Mouse (Mus musculus): ENCODE measurements at regions not wholly inside any gene's neighbourhood (a gene's known extent, or its start where the extent isn't known, plus 50 kb on each side); places are given as distances from the start of the nearest gene placed in this dataset.
"Not testable (repeated sequence)": the region's sequence is repeated elsewhere in the genome, so short reads cannot be mapped to it uniquely, and the experiment has no call there.

DNA sequence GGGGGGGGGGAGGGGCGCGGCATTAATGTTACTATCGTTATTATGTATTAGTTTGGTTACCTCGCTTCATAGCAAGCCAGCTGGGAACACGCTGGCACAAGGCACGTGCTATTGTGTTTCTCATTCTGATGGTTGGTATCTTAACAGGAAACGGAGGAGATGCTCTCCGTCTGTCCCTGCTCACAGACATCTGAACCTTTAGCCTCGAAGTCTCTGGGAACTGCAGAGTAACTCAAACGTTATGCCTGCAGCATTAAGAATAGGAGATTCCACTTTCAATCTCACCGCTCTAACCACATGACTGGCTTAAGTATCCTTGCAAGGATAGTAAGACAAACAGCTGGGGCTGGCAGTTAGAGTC lies 80.0 kb downstream of the Nfkbiz start:
- DNase-seq (ENCODE audit: low read depth, low spot score), result no peak

DNA sequence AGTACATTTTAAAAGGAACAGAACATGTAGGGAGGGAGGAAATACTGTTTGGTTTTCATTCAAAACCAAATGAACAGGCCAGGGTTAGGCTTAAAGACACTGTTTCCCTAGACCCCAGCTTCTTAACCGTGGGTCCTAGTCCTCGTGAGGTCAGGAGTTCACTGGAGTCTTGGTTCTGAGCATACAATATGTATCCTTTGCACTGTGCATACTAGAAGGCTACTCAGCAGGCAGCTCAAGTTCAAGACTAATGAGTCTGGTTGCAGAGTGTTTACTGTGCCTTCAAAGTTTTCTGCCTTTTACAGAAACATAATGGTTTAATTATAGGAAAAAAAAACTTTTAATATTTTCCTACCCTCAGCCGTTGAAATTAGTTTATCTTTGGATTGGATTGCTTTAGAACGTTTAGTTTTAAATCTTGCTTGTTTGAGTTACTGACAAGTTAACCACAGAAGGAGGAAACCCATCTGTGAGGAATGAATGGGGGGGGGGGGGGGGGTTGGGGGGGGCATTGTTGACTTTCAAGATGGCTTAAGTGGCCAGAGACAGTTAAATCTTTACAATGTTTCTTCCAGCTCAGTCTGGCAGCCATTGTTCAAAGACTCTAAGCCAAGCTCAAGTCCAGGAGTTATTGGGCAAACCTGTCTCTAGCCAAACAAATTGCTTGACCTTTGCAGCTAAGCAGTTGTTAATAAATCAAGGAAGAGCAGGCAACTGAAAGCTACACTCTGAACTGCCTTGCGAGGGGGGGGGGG lies 80.6 kb downstream of the Nfkbiz start:
- DNase-seq (ENCODE audit: low read depth, low spot score), result no peak

DNA sequence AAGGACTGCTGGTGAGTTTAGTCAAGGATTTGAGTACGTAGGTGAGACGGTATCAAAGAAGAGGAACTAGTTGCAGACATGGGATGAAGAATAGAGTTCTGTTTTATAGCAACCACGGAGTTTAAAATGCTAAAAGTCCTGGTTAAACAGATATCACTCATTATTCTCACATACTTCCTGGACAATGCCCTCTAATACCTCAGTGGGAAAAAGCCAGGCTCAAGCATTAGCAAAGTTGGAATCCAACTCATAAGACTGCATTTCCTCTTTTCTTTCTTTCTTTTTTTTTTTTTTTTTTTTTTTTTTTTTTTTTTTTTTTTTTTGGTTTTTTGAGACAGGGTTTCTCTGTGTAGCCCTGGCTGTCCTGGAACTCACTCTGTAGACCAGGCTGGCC lies 81.3 kb downstream of the Nfkbiz start:
- not testable (repeated sequence) for DNase-seq (ENCODE audit: low read depth, low spot score)

DNA sequence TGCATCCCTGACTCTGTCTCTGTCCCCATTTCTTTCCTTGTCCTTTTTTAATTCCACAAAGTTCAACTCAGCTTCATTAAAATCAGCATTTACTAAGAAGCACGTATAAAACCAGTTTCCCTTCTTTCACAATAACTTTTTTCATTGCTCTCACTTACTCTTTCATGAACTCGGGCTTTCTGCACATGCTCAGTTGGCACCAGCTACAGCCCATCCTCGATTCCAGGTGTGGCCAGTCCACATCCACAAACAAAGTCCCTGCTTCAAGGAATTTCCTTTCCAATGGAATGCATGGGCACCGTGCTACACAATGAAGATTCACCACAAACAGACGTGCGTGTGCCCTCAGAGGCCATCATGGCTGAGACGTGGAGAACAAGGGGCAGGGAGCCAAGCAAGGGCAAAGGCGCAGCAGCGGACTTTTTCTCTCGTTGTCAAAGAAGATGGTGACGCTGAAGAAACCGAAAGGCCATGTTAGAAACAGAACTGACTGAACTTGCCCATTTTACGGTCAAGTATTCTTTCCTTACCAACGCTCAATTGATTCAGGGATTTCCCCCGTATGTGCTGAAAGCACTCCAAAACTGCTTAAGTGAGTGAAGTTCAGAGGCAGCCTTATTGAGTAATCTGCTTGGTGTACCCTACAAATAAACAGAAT lies 81.8 kb downstream of the Nfkbiz start:
- DNase-seq (ENCODE audit: low read depth, low spot score), result no peak

DNA sequence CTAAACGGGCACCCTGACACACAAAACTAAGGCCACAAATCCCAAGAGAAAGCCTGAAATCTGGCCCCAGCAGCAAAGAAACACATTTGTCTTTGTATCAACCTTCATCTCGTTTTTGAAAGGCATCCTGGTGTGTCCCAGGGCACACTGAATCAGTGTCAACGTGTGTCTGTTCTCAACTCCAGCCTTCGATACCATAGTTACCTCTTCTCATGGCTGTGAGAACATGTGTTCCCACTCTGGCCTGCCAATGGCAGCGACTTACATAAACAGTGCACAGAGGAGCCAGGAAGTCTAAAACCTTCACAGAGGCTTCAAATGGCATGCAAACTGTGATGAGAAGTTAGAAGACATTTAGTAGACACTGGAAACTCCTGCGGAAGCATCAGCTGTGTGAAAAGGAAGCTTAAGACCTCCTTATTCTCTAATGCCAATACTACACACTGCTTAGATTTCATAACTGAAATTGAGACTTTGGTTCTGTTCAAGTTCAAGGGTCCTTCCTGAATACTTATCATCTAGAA lies 83.3 kb downstream of the Nfkbiz start:
- DNase-seq (ENCODE audit: low read depth, low spot score), result no peak

DNA sequence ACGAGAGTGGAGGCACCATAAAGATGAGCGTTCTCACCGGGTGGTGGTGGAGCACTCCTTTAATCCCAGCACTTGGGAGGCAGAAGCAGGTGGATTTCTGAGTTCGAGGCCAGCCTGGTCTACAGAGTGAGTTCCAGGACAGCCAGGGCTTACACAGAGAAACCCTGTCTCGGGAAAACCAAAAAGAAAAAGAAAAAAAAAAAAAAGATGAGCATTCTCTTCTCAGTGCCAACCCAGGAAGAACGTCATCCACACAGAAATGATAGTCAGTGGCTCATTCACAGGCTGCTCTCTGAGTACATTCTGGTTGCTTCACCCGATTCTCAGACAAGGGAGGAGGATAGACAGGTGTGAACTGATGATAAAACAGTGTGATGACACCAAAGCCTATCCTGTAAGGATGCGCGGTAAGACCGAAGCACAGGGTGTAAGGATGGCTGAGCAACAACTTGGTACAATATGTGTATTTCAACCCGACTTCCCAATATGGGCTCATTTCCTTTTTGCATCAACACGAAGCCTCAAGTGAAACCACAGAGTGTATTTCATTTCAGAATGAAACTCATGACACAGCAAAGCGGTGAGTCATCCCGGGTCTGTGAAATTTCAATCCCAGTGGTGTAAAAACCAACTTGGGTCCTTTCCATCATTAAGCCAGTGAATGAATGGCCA lies 84.5 kb downstream of the Nfkbiz start:
- no peak for DNase-seq (ENCODE audit: low read depth, low spot score)

DNA sequence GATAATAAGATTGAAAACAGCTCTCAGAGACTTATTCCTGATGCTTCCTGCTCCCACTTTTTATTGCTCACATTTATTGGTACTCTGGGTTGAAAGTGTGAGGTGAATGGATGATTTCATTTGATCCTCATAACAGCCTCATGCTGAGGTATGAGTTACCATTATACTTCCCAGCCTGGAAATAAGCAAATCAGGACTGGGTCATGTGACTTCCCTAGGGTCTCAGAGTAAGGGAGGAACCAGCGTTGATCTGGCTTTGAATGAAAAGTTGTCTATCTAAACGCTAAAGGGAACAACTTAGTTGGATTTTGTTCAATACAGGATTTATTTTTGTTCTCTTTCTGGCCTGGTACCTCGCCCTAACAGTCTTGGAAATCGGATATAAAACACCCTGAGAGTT lies 85.3 kb downstream of the Nfkbiz start:
- no peak for DNase-seq (ENCODE audit: low read depth, low spot score)

DNA sequence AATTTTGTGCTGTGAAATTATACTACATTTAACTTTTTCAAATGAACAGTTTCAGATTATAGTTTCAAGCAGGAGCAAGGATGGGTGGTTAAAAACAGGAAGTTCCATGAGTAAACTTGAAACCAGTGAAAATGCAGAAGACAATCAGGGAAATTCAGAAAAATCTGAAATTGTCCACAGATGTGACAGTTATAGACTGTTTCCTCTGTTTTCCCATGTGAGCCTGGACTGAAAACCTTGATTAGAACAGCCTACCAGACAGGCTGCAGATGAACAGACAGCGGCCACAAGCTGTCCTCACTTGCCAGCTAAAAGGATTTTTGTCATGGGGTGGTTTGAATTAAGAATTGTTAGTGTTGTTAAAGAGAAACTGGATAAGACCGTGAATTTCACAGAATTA lies 91.4 kb downstream of the Nfkbiz start:
- DNase-seq (ENCODE audit: low read depth, low spot score), result no peak

DNA sequence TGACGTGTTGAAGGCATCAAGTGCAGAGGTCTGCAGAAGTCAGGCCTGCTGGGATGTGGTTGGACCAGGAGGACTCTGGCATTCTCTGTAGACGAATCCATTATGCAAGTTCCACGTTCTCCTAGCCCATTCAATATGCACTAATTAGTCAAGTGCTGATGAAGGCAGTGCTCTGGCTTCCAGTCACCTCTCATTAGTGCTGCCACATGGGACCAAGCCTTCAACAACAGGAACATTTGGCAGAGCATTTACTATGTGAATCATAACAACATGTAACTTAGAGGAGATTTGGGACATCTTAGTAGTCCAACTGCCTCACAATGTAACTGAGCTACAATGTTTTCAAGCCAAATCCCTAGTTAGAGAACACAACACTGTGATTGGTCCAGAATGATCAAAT lies 92.5 kb downstream of the Nfkbiz start:
- DNase-seq (ENCODE audit: low read depth, low spot score), result no peak

DNA sequence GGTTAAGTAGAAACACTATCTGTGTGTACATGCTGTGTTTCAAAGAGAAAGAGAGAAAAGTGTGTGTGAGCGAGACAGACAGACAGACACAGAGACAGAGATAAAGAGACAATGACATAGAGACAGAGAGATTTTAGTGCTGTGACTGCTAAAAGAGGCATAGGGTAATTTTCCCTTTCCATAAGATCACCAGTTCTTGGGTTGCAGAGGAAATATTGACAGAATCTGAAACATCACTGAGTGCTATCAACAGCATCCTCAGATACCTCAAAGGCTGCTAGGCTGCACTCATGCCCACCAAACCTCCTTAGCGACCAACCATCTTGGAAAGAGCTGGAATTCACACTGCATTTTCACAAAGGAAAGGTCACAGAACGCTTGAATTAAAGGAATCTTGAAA lies 93.6 kb downstream of the Nfkbiz start:
- no peak for DNase-seq (ENCODE audit: low read depth, low spot score)

DNA sequence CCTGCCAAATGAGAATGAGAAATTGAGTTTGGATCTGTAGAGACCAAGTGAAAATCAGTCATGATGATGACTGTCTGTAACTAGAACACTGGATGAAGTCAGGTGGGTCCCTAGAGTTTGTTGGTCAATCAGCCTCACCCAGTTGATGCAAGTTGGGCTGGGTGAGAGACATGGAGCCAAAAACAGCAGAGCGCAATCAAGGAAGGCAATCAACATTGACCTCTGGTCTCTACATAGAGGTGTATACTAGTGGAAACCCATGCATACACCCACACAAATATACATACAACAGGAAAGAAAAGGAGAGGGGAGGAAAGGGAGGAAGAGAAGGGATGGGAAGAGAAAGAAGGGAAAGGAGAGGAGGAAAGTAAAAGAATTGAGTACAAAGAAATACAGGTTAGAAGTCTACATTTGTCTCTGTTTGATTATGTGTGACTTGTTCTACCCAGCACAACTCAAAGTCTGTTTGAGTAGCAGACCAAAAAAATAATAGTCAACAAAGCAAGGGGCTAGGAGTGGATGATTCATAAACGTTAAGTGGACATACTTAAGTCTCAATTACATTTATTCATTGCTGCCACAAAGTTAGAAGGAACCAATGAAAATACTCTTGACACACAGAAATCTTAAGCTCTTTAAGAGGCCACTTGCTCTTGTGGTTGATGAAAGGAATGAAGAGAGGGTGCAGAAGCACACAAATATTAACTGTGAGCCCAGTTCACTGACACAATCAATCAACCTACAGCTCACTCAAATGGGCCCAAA lies 97.4 kb downstream of the Nfkbiz start:
- DNase-seq (ENCODE audit: low read depth, low spot score), result no peak

DNA sequence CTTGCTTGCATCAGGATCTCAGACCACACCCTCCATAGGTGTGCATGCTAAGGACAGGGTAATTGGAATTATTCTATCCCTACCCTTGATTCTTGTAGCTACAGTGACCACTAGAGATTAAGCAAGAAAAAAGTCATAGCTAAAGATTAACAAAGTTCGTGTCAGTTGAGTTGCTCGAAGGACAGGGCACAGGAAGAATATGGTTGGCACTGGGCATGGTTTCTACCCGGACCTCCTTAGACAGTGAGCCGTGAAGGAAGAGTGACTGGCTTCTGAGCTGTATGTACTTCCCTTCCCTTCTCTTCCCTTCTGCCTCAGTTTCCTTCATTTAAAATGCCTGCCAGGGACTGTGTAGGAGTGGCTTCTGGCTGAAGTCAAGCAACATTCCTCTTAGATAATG lies 100.0 kb downstream of the Nfkbiz start:
- DNase-seq (ENCODE audit: low read depth, low spot score), result no peak

DNA sequence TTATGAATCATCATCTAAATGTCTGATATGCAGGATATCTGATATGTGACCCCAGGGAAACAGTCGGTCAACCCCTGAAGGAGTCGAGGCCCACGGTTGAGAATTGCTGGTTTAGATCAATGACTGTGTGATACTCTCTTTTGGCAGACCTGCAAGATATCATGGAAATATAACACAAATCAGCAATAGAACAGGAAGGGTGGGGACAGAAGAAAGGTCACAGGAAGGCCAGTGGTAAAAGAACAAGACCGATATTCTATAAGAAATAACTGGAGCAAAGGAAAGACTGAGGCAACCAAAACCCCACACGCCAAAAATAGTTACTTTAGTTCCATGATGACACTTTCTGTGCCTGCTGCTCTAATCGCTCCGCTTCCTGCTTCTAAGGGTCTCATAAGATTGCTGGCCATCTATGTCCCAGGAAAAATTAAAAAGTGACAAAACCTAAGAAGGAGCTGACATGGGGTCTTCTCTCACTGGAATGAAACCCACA lies 103.2 kb downstream of the Nfkbiz start:
- no peak for DNase-seq (ENCODE audit: low read depth, low spot score)

DNA sequence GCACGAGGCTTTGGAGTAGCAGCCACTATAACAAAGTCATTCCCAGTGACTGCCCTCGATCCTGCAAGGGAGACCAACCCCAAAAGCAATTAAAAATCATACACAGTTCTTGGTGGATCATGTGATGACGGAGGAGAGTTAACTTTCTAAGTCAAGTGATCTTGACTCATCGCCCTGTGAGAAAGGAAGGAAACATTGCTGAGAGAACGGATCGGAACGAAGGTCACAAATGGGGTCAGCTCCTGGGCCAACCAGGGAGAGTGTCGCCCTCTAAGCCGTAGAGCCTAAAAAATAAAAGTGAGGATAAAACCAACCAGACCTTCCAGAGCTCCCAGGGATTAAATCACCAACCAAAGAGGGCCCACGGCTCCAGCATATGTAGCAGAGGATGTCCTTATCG lies 104.4 kb downstream of the Nfkbiz start:
- DNase-seq (ENCODE audit: low read depth, low spot score), result no peak

DNA sequence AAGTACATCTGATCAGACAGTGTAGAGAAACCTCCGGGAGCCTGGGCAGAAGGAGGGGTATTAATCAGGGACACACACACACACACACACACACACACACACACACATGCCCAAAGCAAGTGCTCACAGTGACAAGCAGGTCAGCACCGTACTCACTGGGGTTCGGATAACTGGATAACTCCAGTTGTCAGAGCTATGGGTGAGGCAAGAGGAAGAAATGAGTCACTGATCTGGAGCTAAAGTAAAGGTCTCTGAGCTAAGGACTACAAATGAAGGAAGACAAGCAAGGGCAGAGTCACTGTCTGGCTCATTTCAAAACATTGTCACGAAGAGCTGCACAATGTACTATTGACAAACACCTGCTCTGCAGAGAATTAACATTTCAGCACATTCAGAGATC lies 104.9 kb downstream of the Nfkbiz start:
- no peak for DNase-seq (ENCODE audit: low read depth, low spot score)

DNA sequence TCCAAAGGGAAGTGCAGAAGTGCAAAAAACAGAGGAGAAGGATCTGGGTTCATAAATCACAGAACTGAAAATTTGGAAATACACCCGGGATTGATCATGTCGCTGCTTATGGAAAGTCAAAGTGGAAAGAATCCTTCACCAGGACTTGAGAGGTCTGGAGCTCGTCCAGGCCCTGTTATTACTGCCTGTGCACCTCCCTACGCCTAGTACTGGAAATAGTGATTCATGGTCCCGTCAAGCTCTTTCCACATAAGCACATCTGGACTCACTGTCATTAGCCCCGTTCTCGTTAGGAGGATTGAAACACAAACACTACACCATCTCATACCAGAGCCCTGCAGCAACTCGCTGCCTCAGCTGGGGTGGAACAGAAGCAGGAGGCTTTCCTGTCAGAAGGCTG lies 107.7 kb downstream of the Nfkbiz start:
- DNase-seq (ENCODE audit: low read depth, low spot score), result no peak

DNA sequence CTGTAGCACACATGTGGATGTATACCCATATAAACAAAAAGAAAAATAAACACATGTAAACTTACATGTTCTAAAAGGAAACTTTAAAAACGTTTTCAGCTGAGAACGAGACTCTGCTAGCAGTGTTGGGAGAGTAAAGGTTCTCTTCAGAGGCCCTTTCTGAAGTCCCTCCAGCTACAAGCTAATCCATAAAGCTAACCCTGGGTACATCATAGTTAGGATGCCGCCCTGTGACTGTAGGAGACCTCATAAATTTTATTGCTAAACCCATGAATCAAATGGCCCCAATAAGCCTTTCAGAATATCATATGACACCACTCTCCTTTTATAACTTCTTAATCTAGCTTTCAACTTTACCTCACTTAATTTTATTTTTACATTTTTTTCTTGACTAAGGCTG lies 112.2 kb downstream of the Nfkbiz start:
- DNase-seq (ENCODE audit: low read depth, low spot score), result no peak

DNA sequence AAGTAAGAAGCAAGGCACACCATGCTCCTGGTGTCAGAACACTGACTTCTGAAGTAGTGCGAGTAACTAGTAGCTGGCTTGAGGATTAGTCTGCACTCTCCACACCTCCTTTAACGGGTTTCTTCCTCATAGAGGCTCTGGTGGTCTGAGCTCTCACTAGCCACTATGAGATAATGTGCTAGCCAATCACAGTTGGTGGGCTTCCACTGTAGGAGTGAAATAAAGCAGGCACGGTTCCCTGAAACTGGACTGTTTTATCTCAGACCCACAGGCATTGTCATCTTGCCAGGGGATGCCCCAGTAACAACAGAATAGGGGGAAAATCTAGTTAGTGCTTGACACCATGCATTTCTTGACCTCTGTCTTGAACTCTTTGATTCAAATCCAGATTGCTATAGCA lies 118.3 kb downstream of the Nfkbiz start:
- DNase-seq (ENCODE audit: low read depth, low spot score), result no peak

DNA sequence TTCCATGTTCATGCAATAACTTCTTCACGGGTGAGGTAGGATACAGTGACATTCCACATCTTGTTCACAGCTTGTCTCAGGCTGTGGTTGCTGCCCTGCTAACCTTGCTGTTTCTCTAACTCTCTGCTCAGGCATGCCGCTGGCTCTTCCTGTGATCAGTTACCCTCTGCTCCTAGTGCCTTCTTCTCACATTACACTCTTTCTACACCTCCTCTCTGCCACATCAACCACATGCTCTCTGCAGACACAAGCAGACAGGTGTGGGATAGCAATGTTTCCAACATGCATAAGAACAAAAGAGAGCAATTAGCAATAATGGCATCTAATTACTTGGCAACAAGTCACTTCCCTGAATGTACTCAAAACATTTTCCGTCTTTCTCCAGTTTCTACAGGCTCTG lies 128.7 kb downstream of the Nfkbiz start:
- DNase-seq (ENCODE audit: low read depth, low spot score), result no peak

DNA sequence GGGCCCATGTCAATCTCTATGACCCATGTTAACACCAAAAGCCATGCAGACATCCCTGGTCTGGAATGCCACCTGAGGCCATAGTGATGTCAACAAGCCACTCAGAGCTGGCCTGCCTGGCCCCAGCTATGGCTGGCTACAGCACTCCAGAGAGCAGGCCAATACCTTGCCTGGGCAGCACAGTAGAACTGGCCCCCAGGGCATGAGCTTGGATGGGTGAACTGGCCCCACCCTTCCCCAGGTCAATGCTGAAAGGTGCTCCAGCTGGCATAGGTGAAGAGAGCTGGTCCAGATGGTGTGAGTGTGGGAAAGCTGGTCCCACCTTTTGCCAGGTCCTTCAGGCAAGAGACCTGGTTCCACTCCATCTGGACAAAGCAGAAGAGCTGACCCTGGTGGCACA lies 132.2 kb downstream of the Nfkbiz start:
- DNase-seq (ENCODE audit: low read depth, low spot score), result no peak

DNA sequence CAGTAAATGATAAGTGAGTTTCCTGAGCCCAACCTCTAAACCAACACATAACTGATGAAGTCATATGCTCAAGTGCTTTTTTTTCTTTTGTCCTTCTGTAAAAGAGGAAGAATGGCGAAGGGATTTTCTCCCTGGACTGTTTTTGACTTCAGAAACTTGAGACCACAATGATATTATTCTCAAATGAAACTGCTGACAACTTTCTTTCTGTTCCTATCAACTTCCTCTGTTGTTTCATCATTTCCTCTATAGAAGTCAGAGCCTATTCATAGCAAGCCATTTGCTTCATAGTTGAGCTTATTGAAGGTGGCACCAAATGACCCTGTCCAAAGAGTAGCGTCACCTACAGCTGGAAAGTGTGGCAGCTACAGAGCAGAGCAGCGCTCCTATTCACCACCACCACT lies 140.2 kb downstream of the Nfkbiz start:
- no peak for DNase-seq (ENCODE audit: low read depth, low spot score)

DNA sequence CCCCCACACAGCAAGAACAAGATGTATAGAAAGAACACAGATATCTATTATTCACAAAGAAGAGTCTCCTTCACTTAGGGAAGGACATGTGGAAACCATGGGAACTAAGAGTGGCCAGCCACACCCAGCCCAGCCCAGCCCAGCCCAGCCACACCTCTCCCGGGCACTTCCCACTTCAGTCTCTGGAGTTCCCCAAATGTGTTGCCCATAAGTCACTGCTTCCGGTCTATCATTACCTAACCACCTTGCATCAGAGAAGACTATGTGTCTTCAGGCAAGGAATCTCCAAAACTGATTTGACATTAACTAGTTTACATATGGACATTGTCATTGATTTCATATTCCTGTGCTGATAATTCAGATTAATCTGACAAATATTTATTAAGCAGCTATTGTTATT lies 147.6 kb downstream of the Nfkbiz start:
- no peak for DNase-seq (ENCODE audit: low read depth, low spot score)

All from WW6 (cell line).